Mouse (Mus musculus) limb, embryonic 15.5 days (tissue): ENCODE data around the gene Pgam2. TPM values are rescaled to one million over a fixed set of nuclear protein-coding genes. Genes with fewer than 3 reads are reported as not detected.
"Not testable (repeated sequence)": the region's sequence is repeated elsewhere in the genome, so short reads cannot be mapped to it uniquely, and the experiment has no call there.

Source experiments
- ATAC-seq: fragments of 200-750 bp; cut with Nextera tagmentation; 2 replicates; pipeline ENCODE4 v1.8.0; 2017; ENCODE audit warnings: low read depth, moderate TSS enrichment; ENCODE audit not compliant: insufficient number of reproducible peaks, low FRiP score, low TSS enrichment
- H3K27ac ChIP-seq: fragments of 300-500 bp; sonication (generic); 2 replicates; pipeline ENCODE4 v1.5.1; 2015; ENCODE audit warnings: moderate library complexity, mild to moderate bottlenecking, inconsistent platforms
- H3K27me3 ChIP-seq: fragments of 300-500 bp; sonication (generic); 2 replicates; pipeline ENCODE4 v1.6.1; 2015; ENCODE audit warnings: inconsistent platforms
- H3K36me3 ChIP-seq: fragments of 300-500 bp; sonication (generic); 2 replicates; pipeline ENCODE4 v1.6.1; 2015; ENCODE audit warnings: inconsistent platforms
- H3K4me1 ChIP-seq: fragments of 300-500 bp; sonication (generic); 2 replicates; pipeline ENCODE4 v1.6.1; 2015; ENCODE audit warnings: inconsistent platforms
- H3K4me2 ChIP-seq: fragments of 300-500 bp; sonication (generic); 2 replicates; pipeline ENCODE4 v1.6.1; 2015; ENCODE audit warnings: mild to moderate bottlenecking, inconsistent platforms
- H3K4me3 ChIP-seq: fragments of 300-500 bp; sonication (generic); 2 replicates; pipeline ENCODE4 v1.5.1; 2015; ENCODE audit warnings: mild to moderate bottlenecking, inconsistent platforms
- H3K9ac ChIP-seq: fragments of 300-500 bp; sonication (generic); 2 replicates; pipeline ENCODE4 v1.6.1; 2015; ENCODE audit warnings: inconsistent platforms
- H3K9me3 ChIP-seq: fragments of 300-500 bp; sonication (generic); 2 replicates; pipeline ENCODE4 v1.6.1; 2016; ENCODE audit warnings: inconsistent platforms
- WGBS: fragments of 180-500 bp; shearing (Covaris S2); methylation state at CpG from one replicate; pipeline ENCODE4 v1.1.7; 2015; 5-methylcytosine and 5-hydroxymethylcytosine counted together
- polyA plus RNA-seq: library from polyadenylated mRNA; unstranded; fragments of >200 nt; fragmentation: Nextera tagmentation; extraction: Ambion mirVana; gene quantifications from 2 replicates; pipeline ENCODE4 v1.2.1, GENCODE M21; 2015

Pgam2 gene
- polyA plus RNA-seq, 1 experiment from 2014 or later, result 68.7 TPM

DNA sequence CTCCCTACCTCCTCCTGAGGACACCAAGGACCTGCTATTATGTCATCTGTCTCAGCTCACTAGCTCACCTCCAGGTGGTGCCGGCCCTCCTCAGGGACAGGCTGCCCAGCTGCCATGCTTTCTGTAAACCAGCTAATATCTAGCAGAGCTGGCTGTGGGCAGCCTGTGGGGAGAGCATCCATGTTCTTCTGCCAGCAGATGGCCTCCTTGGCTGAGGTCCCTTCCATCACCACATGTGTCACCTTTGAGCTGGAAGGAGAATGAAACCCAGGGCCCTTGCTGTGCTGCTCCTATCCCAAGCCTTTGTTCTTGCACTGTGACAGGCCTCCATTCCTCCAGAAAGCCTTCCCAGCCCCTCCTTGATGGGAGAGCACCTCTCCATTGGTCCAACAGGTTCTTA is 32.6 kb upstream of the Pgam2 start:
- no peaks in the 10 kb centered on the region for H3K27me3 ChIP-seq
- H3K9me3 ChIP-seq, result no peaks in the 10 kb centered on the region
- WGBS, result 39% methylated on average over 1 of the region's 1 CpGs
- H3K9ac ChIP-seq, result no peak overlapping the region
- H3K36me3 ChIP-seq, result peaks cover 34% of the 10 kb centered on the region
- no peak for ATAC-seq
- no peak overlapping the region for H3K4me3 ChIP-seq
- H3K27ac ChIP-seq, result no peak overlapping the region
- H3K4me2 ChIP-seq, result no peak overlapping the region
- H3K4me1 ChIP-seq, result peaks cover 18% of the 10 kb centered on the region; the same call in 1 of the 2 replicates

GRCm38 (mm10) chr11:5835057-5835456 is 31.5 kb upstream of the Pgam2 start:
- WGBS, result 77% methylated on average over 7 of the region's 7 CpGs
- H3K9me3 ChIP-seq, result no peaks in the 10 kb centered on the region
- no peak overlapping the region for H3K4me2 ChIP-seq
- H3K27me3 ChIP-seq, result no peaks in the 10 kb centered on the region
- H3K27ac ChIP-seq, result no peak overlapping the region
- no peak overlapping the region for H3K9ac ChIP-seq
- ATAC-seq, result no peak
- H3K4me3 ChIP-seq, result no peak overlapping the region
- H3K4me1 ChIP-seq, result peaks cover 15% of the 10 kb centered on the region; the same call in 1 of the 2 replicates
- H3K36me3 ChIP-seq, result peaks cover 42% of the 10 kb centered on the region

- no peak for ATAC-seq
- Histone ChIP-seq H3K27ac (no peak overlapping the region), H3K27me3 (no peaks in the 10 kb centered on the region), H3K9me3 (no peaks in the 10 kb centered on the region), H3K4me2 (no peak overlapping the region), H3K9ac (no peak overlapping the region), H3K36me3 (peaks cover 47% of the 10 kb centered on the region), H3K4me1 (peaks cover 14% of the 10 kb centered on the region; the same call in 1 of the 2 replicates), H3K4me3 (no peak overlapping the region)
- 76% methylated on average over 9 of the region's 9 CpGs for WGBS
These were observed 31.0 kb upstream of the Pgam2 start for GRCm38 (mm10) chr11:5834506-5834905.

GRCm38 (mm10) chr11:5829327-5829726 is 25.8 kb upstream of the Pgam2 start:
- no peak for ATAC-seq
- Histone ChIP-seq H3K4me1 (no peaks in the 10 kb centered on the region), H3K36me3 (peaks cover 63% of the 10 kb centered on the region), H3K4me3 (no peak overlapping the region), H3K9ac (no peak overlapping the region), H3K27ac (no peak overlapping the region), H3K27me3 (no peaks in the 10 kb centered on the region), H3K9me3 (no peaks in the 10 kb centered on the region), H3K4me2 (no peak overlapping the region)
- WGBS, result 92% methylated on average over 12 of the region's 12 CpGs

DNA sequence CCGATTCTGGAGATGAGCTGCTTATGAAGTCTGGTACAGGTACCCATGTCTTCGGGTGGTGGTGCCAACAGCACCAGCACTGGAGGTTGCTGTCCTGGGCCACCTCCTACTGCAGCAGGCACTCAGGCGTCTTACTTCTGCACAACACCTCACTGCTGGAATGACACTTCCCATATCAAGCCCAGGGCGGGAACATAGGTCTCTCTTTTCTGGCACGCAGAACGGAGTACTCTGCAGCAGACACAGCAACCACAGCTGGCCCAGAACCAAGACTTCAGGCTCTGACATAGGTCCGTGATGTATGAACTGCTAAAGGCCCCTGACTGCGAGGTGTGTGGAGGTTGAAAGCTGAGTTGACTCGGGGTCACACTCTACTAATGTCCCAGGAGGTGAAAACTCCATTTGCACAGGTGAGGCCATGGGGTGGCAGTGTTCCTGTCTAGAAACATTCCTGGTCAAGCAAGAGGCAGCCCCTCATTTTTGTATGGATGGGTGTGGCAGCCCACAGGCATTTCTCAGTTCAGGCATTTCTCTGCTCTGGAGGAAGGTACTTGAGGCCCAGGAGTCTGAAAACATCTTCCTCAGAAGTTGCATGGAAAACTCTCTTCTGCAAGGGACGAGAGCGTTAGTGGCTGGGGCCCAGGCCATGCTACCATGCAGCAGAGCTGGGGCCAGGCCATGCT is 25.1 kb upstream of the Pgam2 start:
- no peaks in the 10 kb centered on the region for H3K4me1 ChIP-seq
- H3K36me3 ChIP-seq, result peaks cover 57% of the 10 kb centered on the region
- no peak for ATAC-seq
- no peaks in the 10 kb centered on the region for H3K27me3 ChIP-seq
- H3K4me3 ChIP-seq, result no peak overlapping the region
- H3K9me3 ChIP-seq, result no peaks in the 10 kb centered on the region
- no peak overlapping the region for H3K4me2 ChIP-seq
- no peak overlapping the region for H3K27ac ChIP-seq
- no peak overlapping the region for H3K9ac ChIP-seq
- WGBS, result 80% methylated on average over 11 of the region's 11 CpGs

DNA sequence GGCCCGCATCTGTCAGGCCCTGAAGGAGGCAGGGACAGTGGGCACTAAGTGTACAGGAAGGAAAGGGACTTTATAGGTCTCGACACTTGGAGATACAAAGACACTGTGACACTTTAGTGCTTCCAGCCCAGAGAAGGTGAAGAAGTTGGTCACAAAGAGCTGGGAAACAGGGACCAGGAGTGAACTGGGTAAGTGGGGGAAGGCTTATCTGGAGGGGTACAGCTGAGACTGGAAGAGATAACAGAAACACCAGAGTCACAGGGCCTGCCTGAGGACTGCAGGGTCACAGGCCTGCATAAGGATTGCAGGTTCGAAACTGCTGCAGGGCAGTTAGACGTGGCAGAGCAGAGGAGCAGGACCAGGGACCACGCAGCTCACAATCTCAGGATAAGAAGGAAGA is 24.4 kb upstream of the Pgam2 start:
- WGBS, result 90% methylated on average over 5 of the region's 5 CpGs
- H3K36me3 ChIP-seq, result peaks cover 52% of the 10 kb centered on the region
- no peaks in the 10 kb centered on the region for H3K4me1 ChIP-seq
- no peak for ATAC-seq
- H3K9ac ChIP-seq, result no peak overlapping the region
- no peak overlapping the region for H3K27ac ChIP-seq
- no peaks in the 10 kb centered on the region for H3K9me3 ChIP-seq
- H3K27me3 ChIP-seq, result no peaks in the 10 kb centered on the region
- H3K4me3 ChIP-seq, result no peak overlapping the region
- no peak overlapping the region for H3K4me2 ChIP-seq

- H3K9ac ChIP-seq, result no peak overlapping the region
- ATAC-seq, result no peak
These were observed 21.9 kb upstream of the Pgam2 start for GRCm38 (mm10) chr11:5825432-5825831.

DNA sequence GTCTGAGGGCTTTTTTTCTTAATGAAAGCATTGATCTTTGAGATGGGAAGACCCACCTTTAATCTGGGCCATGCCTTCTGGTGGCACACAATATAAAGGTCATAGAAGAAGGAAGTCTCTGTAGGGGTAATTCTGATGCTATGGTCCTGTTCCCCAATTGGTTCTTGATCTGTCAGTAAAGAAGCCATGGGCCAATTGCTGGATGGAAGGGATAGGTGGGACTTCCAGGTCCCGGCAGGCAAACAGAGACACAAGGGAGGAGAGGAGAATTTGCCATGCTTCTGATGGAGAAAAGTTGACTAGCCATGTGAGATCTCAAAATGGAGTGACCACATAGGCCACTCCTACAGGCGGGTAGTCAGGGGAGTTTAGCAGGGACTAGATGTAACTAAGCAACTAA is 15.7 kb upstream of the Pgam2 start:
- Histone ChIP-seq H3K4me1 (no peaks in the 10 kb centered on the region), H3K27me3 (no peaks in the 10 kb centered on the region), H3K4me2 (no peak overlapping the region), H3K9ac (no peak overlapping the region), H3K9me3 (no peaks in the 10 kb centered on the region), H3K4me3 (no peak overlapping the region), H3K36me3 (no peaks in the 10 kb centered on the region), H3K27ac (no peak overlapping the region)
- no peak for ATAC-seq
- whole genome bisulfite sequencing, result 65% methylated on average over 2 of the region's 2 CpGs

More at GRCm38 (mm10) chr11:5825432-5825831, 21.9 kb upstream of the Pgam2 start:
- Histone ChIP-seq H3K36me3 (peaks cover 27% of the 10 kb centered on the region), H3K4me1 (no peaks in the 10 kb centered on the region), H3K4me3 (no peak overlapping the region), H3K9me3 (no peaks in the 10 kb centered on the region), H3K4me2 (no peak overlapping the region), H3K27me3 (no peaks in the 10 kb centered on the region), H3K27ac (no peak overlapping the region)

DNA sequence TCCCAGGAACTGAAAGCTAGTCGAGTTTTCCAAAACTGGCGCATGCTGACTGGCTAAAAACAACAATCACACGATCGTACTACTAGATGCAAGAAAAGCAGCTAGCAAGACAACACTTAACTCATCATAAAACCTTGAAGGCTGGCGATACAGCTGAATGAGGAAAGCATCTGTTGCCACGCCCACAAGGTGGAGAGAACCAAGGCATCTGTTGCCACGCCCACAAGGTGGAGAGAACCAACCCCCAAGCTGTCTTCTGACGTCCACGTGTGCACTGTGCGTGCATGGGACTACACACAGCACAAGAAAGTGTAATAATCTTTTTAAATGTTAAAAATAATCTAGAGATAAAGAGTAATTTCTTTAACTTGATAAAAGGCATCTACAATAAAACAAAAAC is 9.8 kb upstream of the Pgam2 start:
- no peak overlapping the region for H3K4me2 ChIP-seq
- ATAC-seq, result no peak
- no peak overlapping the region for H3K4me3 ChIP-seq
- H3K36me3 ChIP-seq, result no peaks in the 10 kb centered on the region
- no peaks in the 10 kb centered on the region for H3K4me1 ChIP-seq
- H3K9me3 ChIP-seq, result no peaks in the 10 kb centered on the region
- no peak overlapping the region for H3K27ac ChIP-seq
- H3K9ac ChIP-seq, result no peak overlapping the region
- 72% methylated on average over 10 of the region's 10 CpGs for WGBS
- H3K27me3 ChIP-seq, result no peaks in the 10 kb centered on the region

DNA sequence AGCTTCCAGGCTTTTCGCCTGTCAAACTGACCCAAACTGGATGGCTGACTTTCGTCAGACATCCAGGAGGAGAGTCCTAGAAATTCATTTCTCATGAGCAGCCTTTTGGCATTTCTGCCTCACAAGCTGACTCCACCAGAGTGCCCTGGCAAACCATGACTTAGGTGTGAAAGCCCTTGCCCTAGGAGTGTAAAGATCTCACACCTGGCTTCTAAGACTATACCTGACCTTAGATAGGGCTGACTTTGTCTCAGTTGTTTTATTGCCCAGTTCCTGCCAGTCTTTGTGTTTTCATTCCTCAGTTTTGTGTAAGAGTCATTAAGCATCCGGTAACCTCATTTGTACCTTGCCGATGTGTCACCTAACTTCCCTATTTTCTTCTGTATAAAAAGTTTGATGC is 6.0 kb upstream of the Pgam2 start:
- not testable (repeated sequence) for ATAC-seq, H3K9ac ChIP-seq, H3K4me3 ChIP-seq, H3K27ac ChIP-seq, H3K4me2 ChIP-seq, H3K4me1 ChIP-seq, H3K36me3 ChIP-seq, H3K27me3 ChIP-seq, H3K9me3 ChIP-seq
- 87% methylated on average over 4 of the region's 4 CpGs for WGBS

GRCm38 (mm10) chr11:5807956-5808355 is 4.4 kb upstream of the Pgam2 start:
- no peaks in the 10 kb centered on the region for H3K27me3 ChIP-seq
- H3K4me2 ChIP-seq, result no peak overlapping the region
- WGBS, result 81% methylated on average over 9 of the region's 9 CpGs
- no peak for ATAC-seq
- H3K4me3 ChIP-seq, result no peak overlapping the region
- no peak overlapping the region for H3K27ac ChIP-seq
- H3K36me3 ChIP-seq, result no peaks in the 10 kb centered on the region
- no peak overlapping the region for H3K9ac ChIP-seq
- no peaks in the 10 kb centered on the region for H3K9me3 ChIP-seq
- peaks cover 9% of the 10 kb centered on the region for H3K4me1 ChIP-seq

DNA sequence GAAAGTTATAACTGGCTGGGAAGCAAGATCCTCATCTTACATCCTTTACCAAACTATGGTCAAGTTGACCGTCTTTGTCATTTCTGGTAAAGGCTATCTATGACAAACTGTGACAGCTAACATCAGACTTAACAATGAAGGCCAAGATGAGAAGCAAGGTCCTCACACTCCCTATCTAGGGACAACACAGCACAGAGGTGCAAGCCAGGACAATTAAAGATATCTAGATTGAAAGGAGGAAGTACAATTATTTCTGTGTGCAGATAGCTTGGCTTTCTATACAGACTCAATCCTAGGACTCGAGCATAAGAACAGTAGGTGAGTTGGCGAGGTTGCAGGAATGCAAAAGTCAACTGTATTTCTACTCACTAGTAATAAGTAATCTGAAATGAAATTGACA is 2.2 kb upstream of the Pgam2 start:
- H3K27me3 ChIP-seq, result no peaks in the 10 kb centered on the region
- H3K4me1 ChIP-seq, result peaks cover 21% of the 10 kb centered on the region
- H3K9me3 ChIP-seq, result no peaks in the 10 kb centered on the region
- peaks cover 7% of the 10 kb centered on the region for H3K36me3 ChIP-seq
- ATAC-seq, result no peak
- 84% methylated on average over 3 of the region's 3 CpGs for WGBS
- H3K9ac ChIP-seq, result no peak overlapping the region
- no peak overlapping the region for H3K27ac ChIP-seq
- H3K4me2 ChIP-seq, result no peak overlapping the region
- H3K4me3 ChIP-seq, result no peak overlapping the region

DNA sequence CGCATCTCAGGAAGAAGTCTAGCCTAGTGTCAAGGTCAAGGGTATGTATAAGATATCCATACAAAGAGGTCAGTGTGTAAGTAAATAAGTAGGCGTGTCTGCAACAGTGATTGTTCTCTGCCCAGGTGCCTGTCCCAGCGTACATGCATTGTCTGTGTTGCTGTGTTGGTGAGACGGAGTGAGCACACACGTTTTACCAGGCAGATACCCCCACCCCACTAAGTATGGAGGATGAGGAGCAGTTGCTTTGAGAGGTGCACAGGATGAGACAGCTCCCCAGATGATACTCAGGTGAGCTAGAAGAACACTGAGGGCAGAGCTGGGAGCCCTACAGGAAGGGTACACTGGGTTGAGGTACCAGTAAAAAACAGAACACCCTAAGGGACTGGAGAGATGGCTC is 641 bp upstream of the Pgam2 start:
- 76% methylated on average over 5 of the region's 5 CpGs for WGBS
- peaks cover 21% of the 10 kb centered on the region for H3K4me1 ChIP-seq
- H3K27me3 ChIP-seq, result no peaks in the 10 kb centered on the region
- H3K4me2 ChIP-seq, result no peak overlapping the region
- ATAC-seq, result no peak
- no peaks in the 10 kb centered on the region for H3K9me3 ChIP-seq
- no peak overlapping the region for H3K27ac ChIP-seq
- no peak overlapping the region for H3K4me3 ChIP-seq
- peaks cover 23% of the 10 kb centered on the region for H3K36me3 ChIP-seq
- H3K9ac ChIP-seq, result no peak overlapping the region
